Mouse (Mus musculus) kidney, adult 9 months (tissue): ENCODE data around the gene Tmem143.
A peak's percentile ranks its signal among the peaks of the same experiment; 100 is the strongest.

Experiments
- DNase-seq: peaks from one replicate; pipeline ENCODE4 v3.0.0; 2022

Gene Tmem143

DNA sequence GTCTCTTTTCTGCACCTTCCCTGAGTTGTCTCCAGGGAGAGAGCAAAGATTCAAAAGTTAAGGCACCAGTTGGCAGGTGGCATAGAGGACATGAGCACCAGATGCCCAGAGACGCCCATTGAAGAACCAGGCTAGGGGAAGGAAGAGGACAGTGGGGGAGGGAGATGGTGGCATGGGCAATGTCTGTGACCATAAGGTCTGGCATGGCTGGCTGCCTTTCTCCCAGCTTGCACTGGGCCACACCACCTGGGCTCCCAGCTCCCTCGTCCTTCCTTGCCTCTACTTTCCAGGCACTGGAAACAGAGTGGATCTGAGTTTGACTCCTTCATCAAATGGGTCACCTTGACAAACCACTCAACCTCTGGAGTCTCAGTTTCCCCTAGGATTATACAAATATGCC, 4.1 kb upstream of the Tmem143 start:
- DNase-seq = no peak

DNA sequence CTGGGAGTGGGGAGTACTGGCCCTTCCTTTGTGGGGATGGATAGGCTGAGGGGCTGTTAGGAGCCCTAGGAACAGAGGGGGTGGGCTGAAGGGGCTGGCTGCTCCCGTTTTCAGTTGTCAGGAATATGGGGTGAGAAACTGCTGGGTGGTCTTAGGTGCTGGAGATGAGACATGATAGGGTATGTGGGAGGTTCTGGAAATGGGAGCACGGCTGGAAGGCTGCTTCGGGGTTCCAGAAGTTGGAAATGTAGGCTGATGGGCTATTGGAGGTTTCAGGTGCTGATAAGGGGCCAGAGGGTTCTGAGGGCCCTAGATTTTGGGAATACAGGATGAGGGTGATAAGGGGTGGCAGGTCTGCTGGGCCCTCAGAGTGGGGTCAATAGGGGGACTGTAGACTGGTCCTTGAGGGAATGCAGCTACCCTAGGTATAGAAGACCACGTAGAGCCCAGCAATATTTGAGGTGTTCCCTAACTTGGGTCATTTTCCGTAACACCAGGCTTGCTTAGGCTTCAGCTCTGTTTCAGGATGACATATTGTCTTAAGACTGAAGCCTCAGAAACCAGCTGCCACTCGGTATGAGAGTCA, 717 bp upstream of the Tmem143 start:
- DNase-seq = no peak

DNA sequence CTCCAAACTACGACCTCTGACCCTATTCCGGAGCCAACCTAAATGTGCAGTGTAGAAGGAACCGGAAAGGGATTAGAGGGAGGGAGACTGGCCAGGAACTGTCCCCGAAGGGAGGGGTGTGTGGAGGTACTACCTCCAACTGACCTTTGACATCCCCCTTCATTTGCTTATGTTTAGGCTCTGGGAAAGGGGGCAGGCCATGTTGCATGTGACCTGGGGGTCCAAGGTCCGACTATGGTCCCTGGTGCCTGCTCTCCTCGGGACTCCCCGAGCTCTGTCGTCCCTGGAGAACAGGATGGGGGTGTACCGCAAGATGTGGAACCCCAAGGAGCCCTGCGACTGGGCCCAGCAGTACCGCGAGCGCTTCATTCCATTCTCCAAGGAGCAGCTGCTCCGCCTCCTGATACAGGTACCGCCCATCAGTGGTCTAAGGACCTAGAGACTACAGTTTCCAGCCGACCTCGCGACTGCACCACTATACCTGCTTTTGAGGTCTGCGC, 567 bp downstream of the Tmem143 start:
- peak; percentile 94 for DNase-seq

DNA sequence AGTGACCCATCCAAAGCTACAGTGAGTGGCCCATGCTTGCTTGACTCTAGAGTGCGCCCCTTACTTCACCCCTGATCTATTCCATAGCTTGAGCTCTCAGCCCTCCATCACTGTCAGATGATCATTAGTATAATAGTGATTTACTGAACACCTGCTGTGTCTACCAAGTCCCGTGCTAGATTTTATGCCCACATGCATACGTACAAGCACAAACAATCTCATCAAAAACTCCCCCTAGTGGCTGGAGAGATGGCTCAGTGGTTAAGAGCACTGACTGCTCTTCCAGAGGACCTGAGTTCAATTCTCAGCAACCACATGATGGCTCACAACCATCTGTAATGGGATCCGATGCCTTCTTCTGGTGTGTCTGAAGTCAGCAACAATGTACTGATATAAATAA, 1.4 kb downstream of the Tmem143 start:
- DNase-seq = peak; percentile 56

DNA sequence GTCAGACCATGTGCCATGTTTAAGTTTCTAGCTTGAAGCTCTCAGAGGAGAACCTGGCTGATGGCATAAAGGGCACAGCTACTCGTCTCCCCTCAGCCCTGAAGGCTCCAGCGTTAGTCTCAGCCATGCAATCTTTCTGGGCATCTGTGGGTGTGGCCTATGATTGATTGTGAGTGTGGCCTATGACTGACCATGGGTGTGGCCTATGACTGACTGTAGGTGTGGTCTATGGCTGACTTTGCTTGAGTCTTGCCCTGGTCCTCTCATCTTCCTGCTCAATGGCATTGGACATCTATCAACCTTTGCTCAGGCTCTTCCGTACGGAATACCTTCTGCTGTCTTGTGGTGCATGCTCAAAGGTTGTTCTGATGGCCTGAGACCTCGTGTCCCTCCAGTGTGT, 4.8 kb downstream of the Tmem143 start:
- peak; percentile 50 for DNase-seq

DNA sequence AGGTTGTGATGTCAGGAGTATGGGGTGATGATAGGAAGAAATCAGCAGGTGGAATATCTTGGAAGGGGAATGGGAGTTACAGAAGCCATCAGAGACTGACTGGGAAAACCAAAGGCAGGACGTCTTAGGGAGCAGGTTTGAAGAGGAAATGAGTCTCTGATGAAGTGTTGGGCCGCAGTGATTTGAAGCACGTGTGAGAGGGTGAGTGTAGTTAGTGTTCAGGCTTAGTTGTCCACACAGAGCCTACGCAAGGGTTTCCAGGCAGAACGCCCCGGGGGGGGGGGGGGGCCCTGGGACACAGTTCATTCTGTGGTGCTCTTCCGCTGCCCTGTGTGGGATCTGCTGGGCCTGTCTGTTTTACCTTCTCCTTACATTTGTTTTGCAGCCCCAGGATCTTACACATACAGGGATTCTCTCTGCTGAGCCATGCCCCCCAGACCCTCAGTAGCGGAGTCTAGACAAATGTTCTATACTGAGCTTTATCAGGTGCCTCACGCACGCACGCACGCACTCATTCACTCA, 5.8 kb downstream of the Tmem143 start:
- no peak for DNase-seq

DNA sequence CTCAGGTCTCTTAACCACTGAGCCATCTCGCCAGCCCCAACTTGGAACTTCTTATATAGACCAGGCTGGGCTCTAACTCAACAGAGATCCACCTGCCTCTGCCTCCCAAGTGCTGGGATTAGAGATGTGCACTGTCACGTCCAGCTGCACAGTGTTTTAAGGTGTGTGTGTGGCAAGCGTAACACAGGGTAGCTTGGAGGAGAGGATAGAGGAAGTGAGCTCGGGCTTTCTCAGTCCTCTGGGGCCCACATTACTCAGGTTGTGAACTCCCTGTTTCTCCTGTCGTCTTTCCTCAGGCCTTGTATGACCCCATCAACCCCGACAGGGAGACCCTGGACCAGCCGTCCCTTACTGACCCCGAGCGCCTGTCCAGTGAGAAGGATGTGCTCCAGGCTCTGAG, 9.9 kb downstream of the Tmem143 start:
- DNase-seq = no peak

DNA sequence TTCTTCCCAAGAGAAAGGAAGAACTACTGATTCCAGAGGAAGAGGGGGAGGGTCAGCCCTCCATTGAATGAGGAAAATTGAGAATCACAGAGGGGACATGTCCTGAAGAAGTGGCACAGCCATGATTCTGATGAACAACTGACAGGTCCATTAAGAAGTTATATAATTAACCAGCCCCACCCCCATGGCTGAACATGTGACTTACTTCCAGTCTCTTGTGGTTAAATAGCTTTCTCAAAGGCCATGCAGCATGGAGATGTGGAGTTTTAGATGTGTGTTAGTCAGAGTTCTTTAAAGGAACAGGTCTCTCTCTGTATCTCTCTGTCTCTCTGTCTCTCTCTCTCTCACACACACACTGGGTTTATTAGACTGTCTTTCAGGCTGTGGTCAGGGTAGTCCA, 11.6 kb downstream of the Tmem143 start:
- peak; percentile 72 for DNase-seq

DNA sequence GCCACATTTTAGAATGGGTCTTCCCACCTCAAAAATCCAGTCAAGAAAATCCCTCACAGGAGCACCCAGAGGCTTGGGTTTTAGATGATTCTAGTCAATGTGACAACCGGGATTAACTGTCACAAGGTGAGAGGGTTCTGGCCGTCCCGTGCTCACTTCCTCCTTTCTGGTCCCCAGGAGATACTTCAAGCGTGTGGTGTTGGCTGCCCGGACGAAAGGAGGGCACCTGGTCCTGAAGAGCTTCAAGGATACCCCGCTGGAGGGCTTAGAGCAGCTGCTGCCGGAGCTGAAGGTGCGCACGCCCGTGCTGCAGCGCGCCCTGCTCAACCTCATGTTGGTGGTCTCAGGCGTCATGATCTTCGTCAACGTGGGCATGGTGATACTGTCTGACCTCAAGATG, 12.4 kb downstream of the Tmem143 start:
- no peak for DNase-seq

DNA sequence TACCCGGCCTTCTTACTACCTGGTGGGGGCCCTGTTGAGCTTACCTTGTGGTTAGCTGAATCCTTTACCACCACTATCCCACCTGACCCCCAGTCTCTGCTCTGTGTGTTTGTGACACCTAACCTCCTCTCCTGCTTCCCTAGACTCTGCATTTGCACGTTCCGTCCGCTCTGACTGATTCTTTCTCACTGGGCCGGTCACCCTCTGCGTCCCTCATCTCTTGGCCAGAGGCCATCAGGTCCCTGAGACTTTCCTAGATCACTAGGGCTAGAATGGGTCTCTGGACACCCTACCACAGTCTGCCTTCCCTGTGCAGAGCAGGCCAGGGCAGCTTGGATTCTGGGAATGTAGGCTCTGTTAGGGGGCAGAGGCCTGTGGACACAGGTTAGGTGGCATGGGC, 17.3 kb downstream of the Tmem143 start:
- DNase-seq = no peak

DNA sequence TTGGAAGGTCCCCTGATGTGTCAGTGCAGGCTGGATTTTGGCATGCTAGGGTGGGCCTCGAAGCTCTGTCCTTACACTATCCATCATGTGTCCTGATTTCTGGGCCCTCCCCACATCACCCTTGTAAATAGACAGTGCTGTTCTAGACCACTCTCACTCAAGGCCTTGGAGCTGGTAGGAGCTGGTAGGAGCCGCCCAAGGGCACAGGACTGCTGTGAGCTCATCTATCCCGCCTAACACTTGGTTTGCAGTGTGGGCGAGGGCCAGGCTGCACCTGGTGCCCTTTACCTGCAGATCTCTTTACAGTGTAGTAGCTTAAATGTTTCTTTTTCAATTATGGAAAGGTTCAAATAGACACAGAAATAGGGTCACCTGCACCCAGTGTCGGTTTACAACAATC, 18.3 kb downstream of the Tmem143 start:
- no peak for DNase-seq

DNA sequence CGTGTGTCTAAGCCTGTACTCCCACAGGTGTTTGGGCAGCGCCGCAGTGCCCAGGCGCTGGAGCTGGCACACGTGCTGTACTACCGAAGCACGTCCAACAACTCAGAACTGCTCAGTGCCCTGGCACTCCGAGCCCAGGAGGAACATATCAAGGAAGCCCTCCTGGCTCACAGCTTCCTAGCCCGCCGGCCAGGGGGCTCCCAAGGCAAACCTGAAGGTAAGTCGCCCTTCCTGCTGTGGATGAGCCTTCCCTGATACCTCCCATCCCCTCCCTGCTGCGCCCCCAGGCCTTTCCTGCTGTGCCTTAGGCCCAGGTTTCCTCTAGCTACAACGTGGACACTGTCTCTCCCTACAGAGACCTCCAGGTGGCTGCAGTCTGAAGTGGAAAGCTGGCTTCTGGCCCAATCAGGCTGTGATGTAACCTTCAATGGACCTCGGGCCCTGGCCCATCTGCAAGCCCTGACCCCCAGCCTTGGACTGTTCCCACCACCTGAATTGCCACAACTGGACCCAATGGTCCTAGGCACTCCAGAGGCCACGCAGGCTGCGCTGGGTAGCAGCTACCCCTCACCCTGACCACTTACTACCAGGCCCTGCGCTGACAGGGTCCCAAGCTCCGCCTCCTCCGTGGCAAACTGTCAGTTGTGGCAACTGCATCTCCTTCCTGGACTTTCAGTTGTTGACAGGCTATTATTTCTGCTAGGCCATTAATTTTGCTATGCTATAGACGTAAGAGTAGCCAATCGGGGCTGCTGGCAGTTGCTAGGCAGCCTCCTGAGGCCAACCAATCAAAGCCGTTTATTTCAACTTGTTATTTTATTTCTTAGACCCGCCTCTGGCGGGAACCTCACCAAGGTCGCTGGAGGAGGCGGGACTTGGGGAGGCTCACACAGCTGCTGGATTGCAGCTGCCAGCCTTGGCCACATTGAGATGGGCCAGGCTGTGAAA, 19.6 kb downstream of the Tmem143 start:
- DNase-seq = peak; percentile 75

DNA sequence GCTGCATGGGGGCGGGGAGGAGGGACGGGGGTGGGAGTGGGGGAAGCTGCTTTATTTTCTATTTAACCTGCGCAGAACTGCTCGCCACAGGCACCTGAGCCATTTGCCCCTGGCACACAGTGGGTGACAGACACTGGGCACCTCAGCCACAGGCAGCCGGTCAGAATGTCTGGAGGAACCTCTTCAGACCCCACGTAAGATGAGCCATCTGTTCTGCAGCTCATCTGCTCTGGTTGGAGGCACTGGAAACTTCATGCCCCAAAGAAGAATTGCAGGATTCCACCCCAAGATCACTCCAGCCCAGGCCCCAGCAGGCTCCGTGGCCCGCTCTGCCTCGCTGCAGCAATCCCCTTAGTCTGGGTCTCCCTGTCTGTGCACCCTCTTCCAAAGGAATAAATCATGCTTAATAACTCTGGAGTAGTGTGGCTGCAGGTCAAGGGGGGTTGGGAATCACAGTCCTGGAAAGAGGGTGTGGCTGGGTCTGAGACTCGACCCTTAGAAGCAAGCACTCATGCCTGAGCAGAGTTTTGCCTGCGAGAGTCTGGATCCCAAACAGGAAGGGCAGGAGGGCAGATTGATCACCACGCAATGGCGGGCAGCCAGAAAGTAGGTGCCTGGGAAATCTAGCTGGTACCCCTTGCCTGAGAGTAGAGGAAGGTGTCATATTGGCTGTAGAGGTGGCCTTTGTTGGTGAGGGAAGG, 20.4 kb downstream of the Tmem143 start:
- peak; percentile 21 for DNase-seq

DNA sequence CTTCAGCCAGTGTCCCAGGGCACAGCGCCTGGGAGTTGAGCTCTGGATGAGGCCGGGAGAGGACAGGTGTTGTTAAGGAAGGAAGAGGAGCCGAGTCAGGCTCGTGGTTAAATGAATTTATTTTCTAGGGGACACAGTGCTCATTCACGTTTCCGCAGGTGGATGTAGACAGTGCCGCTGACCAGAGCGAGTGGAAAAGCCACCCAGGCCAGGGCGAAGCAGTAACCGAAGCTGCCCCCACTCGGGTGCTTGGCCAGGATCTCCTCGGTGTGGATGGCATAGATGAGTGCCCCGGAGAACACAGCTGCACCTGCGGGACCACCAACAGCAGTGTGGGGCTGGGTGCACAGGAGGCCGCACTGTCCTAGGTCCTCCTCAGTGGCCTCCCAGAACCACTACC, 21.2 kb downstream of the Tmem143 start:
- no peak for DNase-seq

DNA sequence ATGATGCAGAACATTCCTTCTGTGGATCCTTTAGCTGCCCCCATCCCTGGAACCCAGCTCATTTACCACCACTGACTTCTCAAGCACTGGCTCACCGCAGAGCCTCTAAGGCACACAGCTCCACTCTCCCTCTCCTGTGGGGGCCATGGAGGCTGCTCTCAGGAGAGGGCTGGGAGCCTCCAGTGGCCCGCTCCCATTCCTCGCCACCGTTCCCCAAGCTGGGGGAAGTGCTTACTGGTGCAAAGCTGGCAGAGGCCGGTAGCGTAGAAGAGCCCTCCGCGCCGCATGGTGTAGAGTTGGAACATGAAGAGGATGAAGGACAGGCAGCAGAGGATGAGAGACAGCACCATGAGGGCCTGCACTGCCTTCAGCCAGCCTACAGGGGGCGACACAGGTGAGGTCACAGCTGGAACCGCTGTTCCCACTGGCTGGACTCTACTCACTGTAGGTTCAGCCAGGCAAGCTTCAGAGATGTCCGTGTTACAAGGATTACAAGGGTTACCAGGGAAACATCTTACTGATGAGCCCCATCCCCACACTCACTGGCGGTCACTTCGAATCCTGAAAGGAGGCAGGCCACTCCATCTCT, 22.4 kb downstream of the Tmem143 start:
- DNase-seq = peak; percentile 21

DNA sequence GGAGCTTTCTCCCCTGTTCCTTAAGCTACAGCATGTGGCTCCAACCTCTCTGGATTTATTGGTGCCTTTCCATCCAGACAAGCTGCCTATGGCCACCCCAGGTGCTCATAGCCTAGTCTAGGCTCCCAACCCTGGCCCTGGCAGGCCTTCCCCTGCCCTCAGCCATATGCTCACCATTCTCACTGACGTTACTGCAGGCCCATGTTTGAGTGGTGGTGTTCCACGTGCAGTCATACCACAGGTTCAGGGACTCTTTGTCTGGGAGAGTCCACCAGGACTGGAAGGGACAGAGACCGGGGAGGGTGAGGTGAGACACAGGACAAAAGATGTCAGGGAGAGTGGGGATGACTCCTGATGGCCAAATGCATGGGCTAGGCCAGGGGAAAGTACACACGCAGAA, 23.0 kb downstream of the Tmem143 start:
- DNase-seq = no peak

DNA sequence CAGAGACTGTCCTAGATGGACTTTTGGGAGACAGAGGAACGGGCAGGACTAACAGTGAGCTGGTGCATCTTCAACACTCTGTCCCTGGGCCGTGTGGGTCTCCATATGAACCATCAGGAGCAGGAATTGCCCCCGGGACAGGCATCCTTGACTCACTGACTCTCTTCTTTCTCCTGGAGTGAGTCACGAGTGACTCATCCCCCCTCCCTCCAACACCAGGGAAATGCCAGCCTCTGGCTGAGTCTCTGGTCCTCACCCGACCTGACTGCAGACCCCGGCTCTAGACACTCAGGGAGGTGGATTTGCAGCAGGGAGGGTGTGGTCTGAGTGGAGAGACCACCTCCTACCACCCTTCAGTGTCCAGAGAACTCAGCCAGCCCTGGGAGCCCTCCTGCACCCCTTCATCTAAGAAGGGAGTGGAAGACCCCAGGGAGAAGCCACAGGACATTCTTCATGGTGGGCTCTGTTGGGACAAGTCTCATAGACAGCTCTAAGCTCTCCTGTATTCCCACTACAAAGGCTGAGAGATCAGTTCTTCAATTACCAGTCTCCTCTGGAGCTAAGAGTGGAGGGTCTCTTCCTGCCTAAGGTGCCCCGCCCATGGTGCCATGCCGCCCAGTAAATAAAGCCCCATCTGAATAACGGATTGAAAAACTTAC, 24.0 kb downstream of the Tmem143 start:
- no peak for DNase-seq

DNA sequence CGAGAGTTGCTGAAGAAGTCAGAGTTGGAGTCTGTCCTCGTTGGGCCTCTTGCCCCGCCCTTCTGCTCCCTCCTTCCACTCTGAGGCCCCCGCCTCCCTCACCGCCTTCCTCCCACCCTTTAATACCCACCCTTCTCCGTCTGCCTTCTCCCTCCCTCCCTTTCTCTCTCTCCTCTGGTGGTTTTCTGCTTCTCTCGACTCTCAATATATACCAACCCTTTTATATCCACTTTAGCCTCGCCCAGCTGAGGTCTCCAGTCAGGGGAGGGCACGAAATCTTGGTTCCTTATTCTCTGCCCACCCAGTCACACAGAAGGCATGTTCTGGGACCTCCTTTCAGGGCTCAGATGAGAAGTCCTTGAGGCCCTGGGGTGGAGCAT, 24.5 kb downstream of the Tmem143 start, which contains the start of gene Emp3:
Emp3 (minus strand) TSS at position 163 of the 380 bp plus-strand sequence.
- DNase-seq = peak; percentile 28

DNA sequence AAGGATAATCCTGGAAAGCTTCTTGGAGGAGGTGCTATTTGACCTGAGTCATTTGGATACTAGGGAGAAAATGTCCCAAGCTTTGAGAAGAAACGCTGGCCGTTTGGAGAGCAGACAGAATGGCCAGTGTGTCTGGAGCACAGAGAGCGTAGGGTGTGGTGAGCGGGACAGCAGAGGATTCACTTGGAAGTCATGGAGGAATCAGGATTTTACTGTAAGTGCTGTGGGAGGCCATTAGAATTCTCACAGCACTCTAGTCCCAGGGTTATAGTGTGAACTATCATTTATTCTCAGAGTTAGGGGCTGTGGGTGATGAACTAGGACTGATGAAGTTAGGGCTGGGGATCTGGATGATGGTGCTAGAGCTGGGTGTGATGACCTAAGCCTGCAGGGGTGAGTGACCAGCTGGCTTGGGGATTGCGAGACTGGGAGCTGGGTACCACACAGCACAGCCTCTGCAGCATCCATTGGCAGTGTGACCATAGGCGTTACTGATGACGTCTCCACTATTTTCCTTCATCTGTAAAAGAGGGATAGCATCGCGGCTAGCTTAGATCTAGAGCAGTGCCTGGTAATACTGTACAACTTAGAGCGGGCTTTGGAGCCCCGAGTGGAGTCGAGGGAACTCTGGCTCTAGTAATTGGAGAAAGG, 25.3 kb downstream of the Tmem143 start:
- DNase-seq = peak; percentile 20

DNA sequence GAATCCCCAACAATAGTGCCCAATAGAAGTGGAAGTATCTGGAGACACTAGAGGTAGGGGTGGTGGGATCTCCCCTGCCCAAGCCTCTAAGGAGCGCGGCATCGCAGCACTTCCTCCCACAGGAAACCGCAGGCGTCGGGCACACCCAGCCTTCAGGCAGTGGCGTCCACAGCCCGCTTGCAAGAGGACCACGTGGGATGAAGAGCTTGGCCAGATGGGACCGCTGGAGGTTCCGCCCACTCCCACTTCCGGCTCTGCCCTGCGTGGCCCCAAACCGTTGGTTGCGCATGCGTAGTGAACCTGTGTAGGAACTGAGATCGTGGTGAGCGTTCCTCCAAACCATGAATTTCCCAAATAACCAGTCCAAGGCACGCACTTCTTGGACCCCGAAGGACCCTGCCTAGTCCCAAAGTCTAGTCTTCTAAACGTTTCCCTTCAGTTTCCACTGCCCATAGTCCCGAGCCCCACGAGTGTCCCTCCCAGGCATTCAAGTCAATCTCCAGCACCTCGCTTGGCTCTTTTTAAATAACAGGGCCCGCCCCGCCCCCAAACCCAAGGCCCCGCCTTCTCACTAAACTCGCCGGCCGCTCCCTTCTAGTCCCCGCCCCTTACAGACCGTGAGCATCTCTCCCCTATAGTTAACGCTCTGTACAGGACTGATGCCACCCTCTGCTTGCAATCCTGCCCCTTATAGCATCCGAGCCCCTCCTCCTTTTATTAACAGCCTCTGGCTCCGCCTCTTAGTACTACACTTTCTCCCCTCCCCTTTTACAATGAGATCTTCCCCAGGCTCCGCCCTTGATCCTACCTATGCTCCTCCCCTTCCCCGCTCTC, 26.4 kb downstream of the Tmem143 start:
- peak; percentile 96 for DNase-seq
